Mouse (Mus musculus) heart, adult 8-10 months (tissue): ENCODE data around the gene Slc9a8. TPM values are rescaled to one million over a fixed set of nuclear protein-coding genes. Genes with fewer than 3 reads are reported as not detected.
"Not testable (repeated sequence)": the region's sequence is repeated elsewhere in the genome, so short reads cannot be mapped to it uniquely, and the experiment has no call there.

ENCODE experiments used
- DNase-seq: peaks from one replicate; pipeline ENCODE4 v3.0.0; 2022; ENCODE audit warnings: low spot score
- total RNA-seq, 4 experiments: library from RNA; stranded (reverse); gene quantifications; 2 replicates each; pipeline ENCODE4 v1.2.4; 2022

Slc9a8 gene
- 10 to 100 TPM; 24.6 to 30.5 (median 25.6) TPM for total RNA-seq

- peak; percentile 96 for DNase-seq
These were observed at the start of gene Slc9a8 for GRCm38 (mm10) chr2:167421330-167422149. TSS of gene Slc9a8 (plus strand) at chr2:167421712.

GRCm38 (mm10) chr2:167373266-167373665, 48.2 kb upstream of the Slc9a8 start:
- no peak for DNase-seq

GRCm38 (mm10) chr2:167374191-167374805, 47.2 kb upstream of the Slc9a8 start:
- DNase-seq = no peak

- peak; percentile 36 for DNase-seq
These were observed 46.4 kb upstream of the Slc9a8 start for GRCm38 (mm10) chr2:167375135-167375534.

- DNase-seq = no peak
These were observed 45.8 kb upstream of the Slc9a8 start for GRCm38 (mm10) chr2:167375688-167376087.

- peak; percentile 60 for DNase-seq
These were observed 45.4 kb upstream of the Slc9a8 start for GRCm38 (mm10) chr2:167376160-167376564.

- DNase-seq = no peak
These were observed 43.8 kb upstream of the Slc9a8 start for GRCm38 (mm10) chr2:167377697-167378096.

GRCm38 (mm10) chr2:167378972-167379371, 42.5 kb upstream of the Slc9a8 start:
- DNase-seq = no peak

GRCm38 (mm10) chr2:167380615-167381285, 40.8 kb upstream of the Slc9a8 start:
- DNase-seq = no peak

- no peak for DNase-seq
These were observed 39.9 kb upstream of the Slc9a8 start for GRCm38 (mm10) chr2:167381596-167381995.

GRCm38 (mm10) chr2:167382389-167382788, 39.1 kb upstream of the Slc9a8 start:
- no peak for DNase-seq

GRCm38 (mm10) chr2:167383666-167384083, 37.8 kb upstream of the Slc9a8 start:
- peak; percentile 87 for DNase-seq

- peak; percentile 58 for DNase-seq
These were observed 35.1 kb upstream of the Slc9a8 start for GRCm38 (mm10) chr2:167386456-167386855.

- DNase-seq = no peak
These were observed 34.5 kb upstream of the Slc9a8 start for GRCm38 (mm10) chr2:167386998-167387397.

GRCm38 (mm10) chr2:167394426-167394825, 27.1 kb upstream of the Slc9a8 start:
- DNase-seq = no peak

- not testable (repeated sequence) for DNase-seq
These were observed 25.1 kb upstream of the Slc9a8 start for GRCm38 (mm10) chr2:167396420-167396819.

GRCm38 (mm10) chr2:167399012-167399411, 22.5 kb upstream of the Slc9a8 start:
- DNase-seq = no peak

GRCm38 (mm10) chr2:167399646-167400045, 21.9 kb upstream of the Slc9a8 start:
- no peak for DNase-seq

GRCm38 (mm10) chr2:167403085-167403484, 18.4 kb upstream of the Slc9a8 start:
- no peak for DNase-seq

GRCm38 (mm10) chr2:167405101-167405880, 16.2 kb upstream of the Slc9a8 start:
- DNase-seq = no peak

- no peak for DNase-seq
These were observed 14.1 kb upstream of the Slc9a8 start for GRCm38 (mm10) chr2:167407296-167407929.
